In the genomic region with DNA sequence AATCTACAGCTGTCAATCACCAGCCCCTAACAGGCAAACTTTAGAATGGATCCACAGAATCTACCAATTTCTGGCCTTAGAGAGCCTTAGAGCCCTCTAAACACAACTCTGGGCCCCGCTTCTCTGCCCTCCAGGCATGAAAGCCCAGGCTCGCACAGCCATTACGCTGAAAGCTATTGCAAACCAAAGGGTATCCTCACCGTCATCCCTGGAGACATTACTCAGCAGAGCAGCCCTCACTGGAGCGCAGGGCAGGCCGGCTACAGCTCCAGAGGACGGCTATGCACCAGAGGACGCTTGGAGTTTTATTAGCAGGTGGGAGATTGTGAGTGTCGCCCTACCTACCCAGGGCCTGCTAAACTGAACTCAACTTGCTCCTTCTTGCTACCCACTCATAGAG, we compare ENCODE assay signal across 17 mouse cellular contexts.
DNase-seq lines count a peak whose midpoint lies in the region; ATAC-seq and TF ChIP-seq lines count a peak whose summit lies in the region.
"Had no signal": no experiment of that assay in that cellular context is flagged by ENCODE, and none has a peak within 500 bp of the region (broad histone marks: within the 10 kb centered on the region; RNA-seq: fewer than 3 reads in every experiment).

No protein-coding gene starts in this region.

- no peak overlapping the region for H3K9ac ChIP-seq in embryonic facial prominence, embryonic 11.5 days (replicated peaks; ENCODE audit: low read length)
- no peak overlapping the region for H3K9ac ChIP-seq in hindbrain, embryonic 13.5 days
- no peak overlapping the region for H3K9ac ChIP-seq in hindbrain, embryonic 16.5 days (ENCODE audit: low read depth, low read length)
- no peak overlapping the region for H3K9ac ChIP-seq in neural tube, embryonic 14.5 days (replicated peaks; ENCODE audit: low read depth, low read length)
- H3K9ac ChIP-seq: forebrain, embryonic 12.5 days; liver, embryonic 12.5 days; lung, embryonic 15.5 days had no signal

- H3K27ac ChIP-seq in embryonic facial prominence, embryonic 11.5 days (replicated peaks; ENCODE audit: low read depth, low read length): no peak overlapping the region
- no peak overlapping the region for H3K27ac ChIP-seq in embryonic facial prominence, embryonic 10.5 days (replicated peaks)
- 0 out of 2 replicates have a peak overlapping the region, but pooled peaks have one; percentile 10 for H3K27ac ChIP-seq in hindbrain, embryonic 13.5 days
- no peak overlapping the region for H3K27ac ChIP-seq in hindbrain, embryonic 16.5 days (ENCODE audit: low read depth, low read length)
- no peak overlapping the region for H3K27ac ChIP-seq in neural tube, embryonic 14.5 days (ENCODE audit: low read depth, low read length)
- H3K27ac ChIP-seq: forebrain, embryonic 12.5 days; liver, embryonic 12.5 days; lung, embryonic 15.5 days; macrophage had no signal

- H3K4me1 ChIP-seq in embryonic facial prominence, embryonic 11.5 days (ENCODE audit: control insufficient read depth, insufficient read depth, low read length): no peaks in the 10 kb centered on the region
- H3K4me1 ChIP-seq in embryonic facial prominence, embryonic 10.5 days: no peaks in the 10 kb centered on the region
- 0 out of 2 replicates have a peak, but pooled peaks cover 3% of the 10 kb centered on the region for H3K4me1 ChIP-seq in hindbrain, embryonic 13.5 days (replicated peaks)
- peaks cover 6% of the 10 kb centered on the region for H3K4me1 ChIP-seq in hindbrain, embryonic 16.5 days (ENCODE audit: control insufficient read depth, insufficient read depth, low read depth, low read length)
- H3K4me1 ChIP-seq in neural tube, embryonic 14.5 days (ENCODE audit: control insufficient read depth, insufficient read depth, low read length): no peaks in the 10 kb centered on the region
- H3K4me1 ChIP-seq: forebrain, embryonic 12.5 days; liver, embryonic 12.5 days; lung, embryonic 15.5 days had no signal

- H3K27me3 ChIP-seq in embryonic facial prominence, embryonic 11.5 days (ENCODE audit: control insufficient read depth, insufficient read depth, low read length): no peaks in the 10 kb centered on the region
- H3K27me3 ChIP-seq in embryonic facial prominence, embryonic 10.5 days (replicated peaks; ENCODE audit: low read depth, poor library complexity, severe bottlenecking): no peaks in the 10 kb centered on the region
- no peaks in the 10 kb centered on the region for H3K27me3 ChIP-seq in hindbrain, embryonic 13.5 days
- H3K27me3 ChIP-seq in hindbrain, embryonic 16.5 days (replicated peaks; ENCODE audit: control insufficient read depth, insufficient read depth, low read length): no peaks in the 10 kb centered on the region
- H3K27me3 ChIP-seq in neural tube, embryonic 14.5 days (ENCODE audit: control insufficient read depth, insufficient read depth, low read length): no peaks in the 10 kb centered on the region
- H3K27me3 ChIP-seq: forebrain, embryonic 12.5 days; liver, embryonic 12.5 days; lung, embryonic 15.5 days had no signal

- no peak overlapping the region for H3K4me3 ChIP-seq in embryonic facial prominence, embryonic 11.5 days (ENCODE audit: low read depth, low read length)
- H3K4me3 ChIP-seq in embryonic facial prominence, embryonic 10.5 days: no peak overlapping the region
- H3K4me3 ChIP-seq in hindbrain, embryonic 13.5 days: no peak overlapping the region
- no peak overlapping the region for H3K4me3 ChIP-seq in hindbrain, embryonic 16.5 days (ENCODE audit: low read length)
- H3K4me3 ChIP-seq in neural tube, embryonic 14.5 days (ENCODE audit: low read depth, low read length): no peak overlapping the region
- H3K4me3 ChIP-seq: forebrain, embryonic 12.5 days; liver, embryonic 12.5 days; lung, embryonic 15.5 days had no signal

- H3K9me3 ChIP-seq in embryonic facial prominence, embryonic 11.5 days (replicated peaks; ENCODE audit: control insufficient read depth, low read length): no peaks in the 10 kb centered on the region
- H3K9me3 ChIP-seq in embryonic facial prominence, embryonic 10.5 days: no peaks in the 10 kb centered on the region
- no peaks in the 10 kb centered on the region for H3K9me3 ChIP-seq in hindbrain, embryonic 13.5 days
- H3K9me3 ChIP-seq in hindbrain, embryonic 16.5 days (ENCODE audit: control insufficient read depth, low read length): no peaks in the 10 kb centered on the region
- no peaks in the 10 kb centered on the region for H3K9me3 ChIP-seq in neural tube, embryonic 14.5 days (ENCODE audit: control insufficient read depth, low read length)
- H3K9me3 ChIP-seq: forebrain, embryonic 12.5 days; G1E; liver, embryonic 12.5 days; lung, embryonic 15.5 days had no signal

- ATAC-seq in embryonic facial prominence, embryonic 11.5 days (replicated peaks; ENCODE audit: insufficient number of reproducible peaks, low FRiP score, low TSS enrichment, low read depth): 0 out of 2 replicates have a peak, but pooled peaks have one; percentile 29
- peak; percentile 75; the same call in 1 of the 2 replicates for ATAC-seq in hindbrain, embryonic 13.5 days (ENCODE audit: low FRiP score)
- ATAC-seq in hindbrain, embryonic 16.5 days: no peak
- ATAC-seq in neural tube, embryonic 14.5 days (ENCODE audit: low read depth): peak; percentile 33; the same call in 1 of the 2 replicates
- ATAC-seq: CD4-positive, CD25-positive, alpha-beta regulatory T cell, adult 4 months; liver, embryonic 12.5 days had no signal

- no peak for TF ChIP-seq POLR2A in brain, embryonic 14.5 days (IDR thresholded peaks at IDR 0.05; ENCODE audit: borderline replicate concordance, extremely low read depth, insufficient read depth, insufficient read length, poor library complexity, severe bottlenecking)

- 73% methylated on average over 9 of the region's 9 CpGs for WGBS in embryonic facial prominence, embryonic 11.5 days
- 70% methylated on average over 9 of the region's 9 CpGs for WGBS in embryonic facial prominence, embryonic 10.5 days
- WGBS in hindbrain, embryonic 13.5 days: 64% methylated on average over 9 of the region's 9 CpGs
- WGBS in hindbrain, embryonic 16.5 days: 72% methylated on average over 9 of the region's 9 CpGs
- WGBS in neural tube, embryonic 14.5 days: 59% methylated on average over 9 of the region's 9 CpGs

- no peak for TF ChIP-seq CTCF in brain, embryonic 14.5 days (IDR thresholded peaks at IDR 0.05; ENCODE audit: borderline replicate concordance, extremely low read depth, insufficient read depth, insufficient read length)

- no peak for DNase-seq in embryonic facial prominence, embryonic 11.5 days (ENCODE audit: low spot score)
- DNase-seq in embryonic facial prominence, embryonic 10.5 days (ENCODE audit: low spot score): no peak
- DNase-seq in brain, embryonic 14.5 days (ENCODE audit: low read depth): peak; percentile 4
- DNase-seq in right cerebral cortex, adult 2 months (ENCODE audit: low spot score in 2 of 2): no peak
- DNase-seq in kidney, adult 8-10 months: no peak
- DNase-seq: cerebellum, postnatal 10 days; embryo, embryonic 11 days; gastrocnemius, postnatal 36 days had no signal

- H3K4me2 ChIP-seq in embryonic facial prominence, embryonic 11.5 days (ENCODE audit: low read depth, low read length): no peak overlapping the region
- no peak overlapping the region for H3K4me2 ChIP-seq in hindbrain, embryonic 13.5 days
- H3K4me2 ChIP-seq in hindbrain, embryonic 16.5 days (ENCODE audit: low read length): no peak overlapping the region
- H3K4me2 ChIP-seq in neural tube, embryonic 14.5 days (ENCODE audit: low read depth, low read length): no peak overlapping the region
- H3K4me2 ChIP-seq: forebrain, embryonic 12.5 days; liver, embryonic 12.5 days; lung, embryonic 15.5 days had no signal

- H3K36me3 ChIP-seq in embryonic facial prominence, embryonic 11.5 days (replicated peaks; ENCODE audit: control insufficient read depth, insufficient read depth, low read depth, low read length): no peaks in the 10 kb centered on the region
- no peaks in the 10 kb centered on the region for H3K36me3 ChIP-seq in embryonic facial prominence, embryonic 10.5 days (replicated peaks)
- no peaks in the 10 kb centered on the region for H3K36me3 ChIP-seq in hindbrain, embryonic 13.5 days
- no peaks in the 10 kb centered on the region for H3K36me3 ChIP-seq in hindbrain, embryonic 16.5 days (ENCODE audit: control insufficient read depth, insufficient read depth, low read length)
- no peaks in the 10 kb centered on the region for H3K36me3 ChIP-seq in neural tube, embryonic 14.5 days (ENCODE audit: control insufficient read depth, insufficient read depth, low read length)
- H3K36me3 ChIP-seq: forebrain, embryonic 12.5 days; G1E; liver, embryonic 12.5 days; lung, embryonic 15.5 days had no signal
